Mouse (Mus musculus) E14TG2a.4 (cell line): Measurements from ENCODE around the gene Ints14.

Source experiments
- CTCF ChIP-seq: conservative IDR thresholded peaks from 2 replicates; pipeline ENCODE4 v1.5.1; 2014; ENCODE audit warnings: low read length
- NANOG ChIP-seq: IDR thresholded peaks from 2 replicates; pipeline ENCODE4 v1.6.1; 2014; ENCODE audit warnings: borderline replicate concordance, low read length, mixed read lengths
- POU5F1 ChIP-seq: IDR thresholded peaks from 2 replicates; pipeline ENCODE4 v1.6.1; 2014; ENCODE audit warnings: low read length, borderline replicate concordance

DNA sequence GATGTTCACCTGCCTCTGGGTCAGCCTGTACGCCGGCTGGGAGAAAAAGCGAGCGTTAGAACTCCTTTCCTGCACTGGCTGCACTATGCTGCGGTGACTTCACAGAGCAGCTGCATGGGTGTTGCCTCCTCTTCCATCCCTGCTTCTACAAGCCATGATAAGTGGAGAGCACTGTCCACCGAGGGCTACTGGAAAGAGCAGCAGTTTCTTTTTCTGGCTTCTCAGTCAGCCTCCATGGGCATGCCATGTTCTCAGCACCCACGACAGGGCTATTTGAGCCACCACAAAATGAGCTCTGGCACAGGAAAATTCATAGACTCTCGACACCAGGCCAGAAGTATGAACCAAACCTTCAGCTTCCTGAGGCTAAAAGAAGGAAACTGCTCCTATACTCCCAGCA lies 45.0 kb downstream of the Ints14 start:
- no peak for TF ChIP-seq CTCF
- TF ChIP-seq NANOG, result no peak
- TF ChIP-seq POU5F1, result no peak
